Mouse (Mus musculus) layer of hippocampus, postnatal 25 days (tissue): Measurements from ENCODE around the gene Fbln5. TPM values are rescaled to one million over a fixed set of nuclear protein-coding genes. Genes with fewer than 3 reads are reported as not detected.

Experiments
- DNase-seq, 2 experiments: peaks; one replicate each; pipeline ENCODE4 v3.0.0; 2022; ENCODE audit warnings: mixed read lengths in 2 of 2, low spot score in 1 of 2; ENCODE audit errors: extremely low spot score in 1 of 2
- total RNA-seq, 2 experiments: library from RNA; stranded (reverse); gene quantifications; 2 replicates each; pipeline ENCODE4 v1.2.3; 2021

Fbln5 gene
- total RNA-seq, 2 experiments from 2014 or later, result 5.4 to 5.5 TPM

DNA sequence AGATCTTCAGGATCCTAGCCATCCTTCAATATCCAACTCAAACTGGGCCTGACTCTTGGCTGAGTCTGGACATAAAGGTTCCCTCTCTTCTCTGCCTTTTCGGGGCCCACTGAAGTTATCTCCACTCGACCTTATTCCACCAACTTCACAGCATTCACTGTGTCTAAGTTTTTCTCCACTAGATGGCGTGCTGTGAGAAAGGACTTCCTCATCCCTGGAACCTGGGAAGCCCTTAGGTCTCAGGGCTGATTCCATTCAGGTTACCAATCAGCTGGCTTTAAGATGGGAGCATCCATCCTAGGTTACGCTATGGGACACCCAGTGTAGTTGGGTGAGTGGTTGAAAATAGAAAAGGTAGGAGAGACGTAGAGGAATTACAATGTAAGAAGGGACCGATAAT, 7.7 kb downstream of the Fbln5 start:
- no peak for DNase-seq

DNA sequence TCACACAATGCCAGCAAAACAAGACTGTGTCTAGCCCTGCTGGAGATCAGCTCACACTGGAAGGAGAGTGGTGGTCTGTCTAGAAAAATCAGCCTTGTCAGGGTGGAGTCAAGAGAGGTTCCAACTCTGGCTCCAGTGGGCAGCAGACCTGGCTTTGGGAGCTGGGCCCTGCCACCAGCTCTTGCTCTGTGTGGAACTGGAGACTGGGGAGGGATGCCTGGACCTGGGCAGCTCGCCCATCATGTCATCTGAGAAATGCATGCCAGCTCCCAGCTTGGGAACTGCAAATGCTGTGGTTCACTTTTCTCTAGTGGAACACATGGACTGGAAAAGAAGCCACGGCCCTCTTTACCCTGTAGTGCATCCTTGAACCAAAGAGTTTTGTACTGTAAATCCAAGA, 8.3 kb downstream of the Fbln5 start:
- DNase-seq, result no peak

- no peak for DNase-seq
These were observed 11.5 kb downstream of the Fbln5 start for GRCm38 (mm10) chr12:101807400-101807799.

- DNase-seq, result no peak
These were observed 16.4 kb downstream of the Fbln5 start for GRCm38 (mm10) chr12:101802445-101802844.

GRCm38 (mm10) chr12:101801744-101802143, 17.1 kb downstream of the Fbln5 start:
- DNase-seq, result no peak

DNA sequence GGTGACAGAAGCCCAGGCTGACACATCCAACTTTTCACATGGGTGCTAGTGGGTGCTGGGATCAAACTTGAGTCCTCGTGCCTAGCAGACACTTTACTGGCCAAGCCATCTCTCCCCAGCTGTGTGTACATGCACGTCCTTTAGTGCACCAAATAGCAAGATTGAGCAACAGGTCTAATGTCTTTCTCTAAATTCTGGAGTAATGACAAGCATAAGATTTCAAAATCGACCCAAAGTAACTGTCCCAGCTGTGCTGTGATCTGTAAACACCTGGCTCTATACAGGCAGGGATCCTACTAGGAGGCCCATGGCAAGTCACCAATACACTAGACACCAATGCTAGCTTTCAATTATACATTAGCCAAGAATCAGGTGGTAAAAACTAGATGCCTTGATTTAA, 17.8 kb downstream of the Fbln5 start:
- no peak for DNase-seq

GRCm38 (mm10) chr12:101798189-101798922, 20.5 kb downstream of the Fbln5 start:
- no peak for DNase-seq

- no peak for DNase-seq
These were observed 24.4 kb downstream of the Fbln5 start for GRCm38 (mm10) chr12:101794458-101794857.

GRCm38 (mm10) chr12:101793221-101793621, 25.6 kb downstream of the Fbln5 start:
- DNase-seq, result no peak

DNA sequence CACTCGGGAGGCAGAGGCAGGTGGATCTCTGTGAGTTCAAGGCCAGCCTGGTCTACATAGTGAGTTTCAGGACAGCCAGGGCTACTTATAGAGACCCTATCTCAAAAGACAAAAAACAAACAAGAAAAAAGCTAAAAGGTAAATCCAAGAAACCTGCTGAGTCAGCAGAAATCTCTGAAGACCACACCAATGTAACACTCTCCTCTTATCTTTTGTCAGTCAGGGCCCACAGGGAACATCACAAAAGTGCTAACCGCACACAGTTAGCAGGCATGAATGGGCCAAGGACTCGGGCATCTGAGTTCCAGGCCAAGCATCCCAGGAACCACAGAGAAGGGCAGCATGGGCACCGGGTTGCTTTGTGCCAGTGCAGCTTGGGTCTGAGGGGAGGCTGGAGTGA, 26.2 kb downstream of the Fbln5 start:
- no peak for DNase-seq

DNA sequence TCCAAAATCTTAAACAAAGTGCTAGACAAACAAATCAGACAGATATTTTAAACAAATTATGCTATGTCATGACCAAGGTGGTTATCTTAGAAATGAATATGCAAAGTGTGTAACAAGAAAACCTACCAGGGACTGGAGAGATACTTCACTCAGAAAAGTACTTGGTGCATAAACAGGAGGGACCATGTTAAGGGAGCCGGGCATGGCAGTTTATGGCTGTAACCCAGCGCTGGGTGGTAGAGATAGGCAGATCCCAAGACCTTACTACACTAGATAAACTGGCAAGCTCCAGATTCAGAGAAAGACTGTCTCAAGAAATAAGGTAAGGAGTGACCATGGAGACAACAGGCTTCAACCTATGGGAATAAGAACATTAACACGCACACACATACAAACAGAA, 29.1 kb downstream of the Fbln5 start:
- DNase-seq, result no peak

DNA sequence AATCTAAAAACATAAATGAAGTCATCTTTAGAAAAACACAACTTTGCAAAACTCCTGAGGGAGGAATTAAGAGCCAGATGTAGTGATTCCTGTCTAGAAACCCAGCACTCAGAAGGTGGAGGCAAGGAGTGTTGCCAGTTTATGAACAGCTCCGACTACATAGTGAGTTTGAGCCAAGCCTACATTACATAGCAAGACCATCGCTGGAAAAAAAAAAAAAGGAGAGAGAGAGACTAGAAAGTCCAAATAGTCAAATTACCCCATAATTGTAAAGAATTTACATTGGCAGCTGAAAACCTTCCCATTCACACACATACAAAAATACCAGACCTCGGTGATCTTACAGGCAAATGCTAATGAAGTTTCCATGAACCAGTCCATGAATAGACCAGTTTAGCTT, 29.6 kb downstream of the Fbln5 start:
- DNase-seq, result no peak

DNA sequence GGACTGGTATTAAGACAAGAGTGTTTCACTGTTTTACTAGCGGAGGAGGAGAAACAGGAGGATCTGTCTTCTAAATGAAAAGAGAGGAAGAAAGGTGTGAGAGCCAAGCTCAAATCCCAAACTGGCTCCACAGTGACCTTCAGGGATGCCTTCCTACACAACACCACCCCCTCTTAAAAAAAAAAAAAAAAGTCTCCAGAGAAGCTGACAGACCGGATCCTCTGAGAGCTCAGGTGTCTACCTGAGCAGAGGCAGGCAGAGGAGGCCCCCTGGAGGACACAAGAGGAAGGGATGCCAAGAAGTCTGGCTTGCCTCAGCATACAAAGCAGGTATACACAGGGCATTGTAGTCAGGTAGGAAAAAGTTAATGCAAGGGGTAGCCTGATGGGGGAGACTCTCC, 36.1 kb downstream of the Fbln5 start:
- no peak for DNase-seq

GRCm38 (mm10) chr12:101780915-101781314, 37.9 kb downstream of the Fbln5 start:
- no peak for DNase-seq

DNA sequence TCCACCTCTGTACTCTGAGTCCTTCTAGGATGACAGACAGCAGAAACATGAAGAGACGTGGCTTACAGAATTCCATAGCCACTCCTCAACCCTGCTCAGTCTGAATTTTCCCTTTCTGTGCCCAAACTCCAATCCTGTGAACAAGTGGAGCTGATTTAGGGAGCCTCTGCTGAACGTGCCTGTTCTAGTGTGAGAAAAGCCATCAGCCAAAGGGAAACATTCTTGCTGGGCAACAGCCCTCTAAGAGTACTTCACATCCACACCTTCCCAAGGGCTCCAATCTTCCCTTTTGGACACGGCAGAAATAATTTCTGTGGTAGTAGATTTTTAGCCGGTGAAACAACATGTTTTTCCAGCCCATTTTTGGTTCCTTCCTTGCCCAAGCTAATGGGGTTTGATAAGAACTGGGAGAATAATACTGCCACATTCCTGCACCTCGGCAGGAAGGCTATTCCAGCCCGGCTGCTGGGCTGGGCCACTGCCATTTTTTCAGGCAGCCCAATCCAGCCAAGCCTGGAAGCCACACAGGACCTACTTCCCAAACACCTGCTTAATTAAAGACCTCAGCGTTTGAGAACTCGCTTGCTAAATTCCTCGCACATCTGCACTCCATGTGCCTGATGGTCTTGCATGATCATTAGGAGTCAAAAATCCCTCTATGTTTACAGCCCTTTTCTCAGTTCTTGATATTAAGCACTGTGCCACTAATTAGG, 41.1 kb downstream of the Fbln5 start:
- DNase-seq, result no peak

- no peak for DNase-seq
These were observed 42.5 kb downstream of the Fbln5 start for GRCm38 (mm10) chr12:101776383-101776782.

DNA sequence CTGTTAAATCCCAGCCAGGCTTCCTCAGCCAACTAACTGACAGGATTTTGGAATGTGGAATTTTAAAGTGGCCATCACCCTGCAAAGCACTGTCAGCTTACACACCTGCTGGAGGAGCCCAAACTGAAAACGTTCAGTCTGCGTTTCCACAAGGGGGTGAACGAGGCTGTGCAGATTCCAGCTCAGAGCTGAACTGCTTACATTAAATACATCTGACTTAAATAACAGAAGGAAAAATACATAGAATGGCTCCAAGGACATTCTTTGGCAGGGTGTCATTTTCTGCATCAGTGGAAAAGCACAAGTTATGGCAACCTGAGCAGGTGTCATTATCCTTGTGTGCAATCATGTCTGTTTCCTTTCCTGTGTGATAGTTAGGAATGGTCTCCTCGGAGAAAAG, 44.7 kb downstream of the Fbln5 start:
- no peak for DNase-seq

GRCm38 (mm10) chr12:101772962-101773361, 45.9 kb downstream of the Fbln5 start:
- DNase-seq, result no peak

- DNase-seq, result no peak
These were observed 48.4 kb downstream of the Fbln5 start for GRCm38 (mm10) chr12:101770283-101771015.

- DNase-seq, result no peak
These were observed 51.4 kb downstream of the Fbln5 start for GRCm38 (mm10) chr12:101767306-101768053.
